Mouse (Mus musculus) layer of hippocampus, postnatal 25 days (tissue): ENCODE data around the gene Carmil2. TPM values are rescaled to one million over a fixed set of nuclear protein-coding genes. Genes with fewer than 3 reads are reported as not detected.

Source experiments
- DNase-seq, 2 experiments: peaks; one replicate each; pipeline ENCODE4 v3.0.0; 2022; ENCODE audit warnings: mixed read lengths in 2 of 2, low spot score in 1 of 2; ENCODE audit errors: extremely low spot score in 1 of 2
- total RNA-seq, 2 experiments: library from RNA; stranded (reverse); gene quantifications; 2 replicates each; pipeline ENCODE4 v1.2.3; 2021

The Carmil2 gene
- 10 to 100 TPM; 70.2 to 79.8 TPM for total RNA-seq

- peak in 1 of 2 experiments; percentile 60 for DNase-seq
These were observed at the start of gene Carmil2 for GRCm38 (mm10) chr8:105685796-105686308. Carmil2 (plus strand) TSS chr8:105686274.

DNA sequence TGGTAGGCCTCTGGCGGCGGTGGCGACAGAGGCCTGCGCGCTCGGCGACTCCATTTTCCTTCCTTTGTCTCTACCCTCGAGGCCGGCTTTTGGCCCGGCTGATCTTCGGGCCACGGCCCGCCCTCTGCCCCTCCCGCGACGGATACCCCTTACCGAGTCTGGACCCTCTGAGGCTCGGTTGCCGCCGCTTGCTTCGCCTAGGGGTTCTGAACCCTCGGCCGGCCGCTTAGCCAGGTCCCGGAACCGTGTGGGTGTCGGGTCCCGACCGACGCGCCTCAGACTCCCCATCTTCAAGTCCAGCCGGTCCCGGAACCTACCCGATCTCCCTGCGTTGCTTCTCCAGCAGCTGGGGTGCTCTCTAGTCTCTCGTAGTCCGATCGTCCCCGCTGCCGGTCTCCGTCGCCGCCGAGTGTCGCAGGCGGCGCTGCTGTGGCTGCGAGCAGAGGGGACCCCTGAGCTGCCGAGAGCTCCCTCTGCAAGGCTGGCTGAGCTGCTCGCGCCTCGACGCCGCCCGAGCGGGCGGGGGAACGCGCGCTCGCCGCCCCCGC lies 49.0 kb upstream of the Carmil2 start, which contains the start of gene Agrp:
TSS of gene Agrp (minus strand) at position 431 of the 548 bp plus-strand sequence.
- peak; percentile 53 to 54 for DNase-seq

DNA sequence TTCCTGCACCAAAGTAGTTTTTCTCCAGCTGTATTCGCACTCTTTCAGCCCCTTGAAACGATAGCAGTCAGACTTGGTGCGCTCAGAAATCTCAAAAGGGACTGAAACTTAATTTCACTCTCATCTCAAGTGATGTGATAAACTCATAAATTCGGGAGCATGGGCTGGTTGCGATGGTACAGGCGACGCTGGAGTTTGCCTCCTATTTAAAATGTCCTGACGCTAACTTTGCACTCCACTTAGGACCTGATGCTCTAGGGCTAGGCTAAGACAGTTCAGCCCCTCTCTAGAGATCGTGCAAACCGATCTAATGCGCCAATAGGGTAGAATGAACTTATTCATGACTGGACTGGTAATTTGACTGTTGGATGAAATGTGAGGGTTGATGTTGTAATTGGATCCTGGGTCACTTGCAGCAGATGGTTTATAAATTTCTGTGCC lies 48.5 kb upstream of the Carmil2 start:
- no peak for DNase-seq

DNA sequence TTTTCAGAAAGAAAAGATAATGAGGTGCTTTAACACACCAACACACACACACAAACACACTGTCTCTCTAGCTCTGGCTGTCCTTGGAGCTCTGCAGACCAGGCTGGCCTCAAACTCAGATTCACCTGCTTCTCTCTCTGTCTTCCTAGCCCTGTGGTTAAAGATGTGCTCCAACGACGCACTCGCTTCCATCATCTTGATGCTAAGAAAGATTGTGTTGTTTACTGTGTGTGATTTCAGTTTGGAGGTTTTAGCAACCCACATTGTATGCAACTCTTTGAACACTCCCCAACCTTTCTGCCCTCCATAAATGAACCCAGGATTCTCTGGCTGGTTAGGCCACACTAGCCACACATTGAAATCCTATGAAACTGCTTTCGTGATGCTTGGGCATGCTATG lies 47.6 kb upstream of the Carmil2 start:
- no peak for DNase-seq

GRCm38 (mm10) chr8:105639835-105640234 lies 46.2 kb upstream of the Carmil2 start:
- DNase-seq = no peak

DNA sequence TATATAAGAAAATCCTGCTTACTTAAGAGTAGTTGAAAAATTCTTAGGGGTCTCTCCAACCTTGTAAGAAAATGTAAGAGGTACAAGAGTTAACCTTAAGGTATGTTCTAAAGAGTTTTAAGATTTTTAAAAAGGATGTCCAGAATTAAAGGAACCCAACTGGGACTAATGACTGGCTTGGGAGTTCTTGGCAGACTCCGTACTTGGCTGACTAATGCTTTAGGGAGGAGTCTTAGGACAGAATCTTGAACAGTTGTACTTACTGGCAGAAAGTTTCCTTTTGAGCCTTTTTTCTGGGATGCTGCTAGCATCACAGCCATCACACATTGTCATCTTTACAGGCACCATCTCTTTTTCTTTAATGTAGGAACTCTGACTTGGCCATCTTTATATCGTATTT lies 45.6 kb upstream of the Carmil2 start:
- DNase-seq = no peak

DNA sequence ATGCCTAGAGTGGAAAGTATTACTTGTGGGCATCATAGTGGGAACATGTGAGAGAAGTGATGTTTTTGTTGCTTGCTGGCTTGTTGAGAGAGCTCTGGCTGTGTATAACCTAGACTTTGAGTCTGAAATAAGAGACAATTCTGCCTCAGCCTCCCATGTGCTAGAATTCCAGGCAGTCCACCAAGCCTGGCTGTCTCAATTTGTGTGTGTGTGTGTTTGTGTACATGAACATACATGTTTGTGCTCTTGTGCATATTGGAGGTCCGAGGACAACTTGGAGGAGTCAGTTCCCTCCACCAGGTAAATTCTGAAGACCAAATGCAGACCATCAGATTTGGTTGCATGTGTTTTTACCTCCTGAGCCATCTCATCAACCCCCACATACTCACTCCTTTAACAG lies 40.9 kb upstream of the Carmil2 start:
- DNase-seq = no peak

- no peak for DNase-seq
These were observed 37.1 kb upstream of the Carmil2 start for GRCm38 (mm10) chr8:105648929-105649328.

- DNase-seq = no peak
These were observed 28.4 kb upstream of the Carmil2 start for GRCm38 (mm10) chr8:105657641-105658040.

- DNase-seq = no peak
These were observed 24.9 kb upstream of the Carmil2 start for GRCm38 (mm10) chr8:105661167-105661566.

- no peak for DNase-seq
These were observed 8.2 kb upstream of the Carmil2 start for GRCm38 (mm10) chr8:105677891-105678290.

- DNase-seq = no peak
These were observed 749 bp upstream of the Carmil2 start for GRCm38 (mm10) chr8:105685325-105685724.

- DNase-seq = no peak
These were observed 477 bp downstream of the Carmil2 start for GRCm38 (mm10) chr8:105686551-105686950.

GRCm38 (mm10) chr8:105687512-105687911 lies 1.4 kb downstream of the Carmil2 start:
- DNase-seq = no peak

DNA sequence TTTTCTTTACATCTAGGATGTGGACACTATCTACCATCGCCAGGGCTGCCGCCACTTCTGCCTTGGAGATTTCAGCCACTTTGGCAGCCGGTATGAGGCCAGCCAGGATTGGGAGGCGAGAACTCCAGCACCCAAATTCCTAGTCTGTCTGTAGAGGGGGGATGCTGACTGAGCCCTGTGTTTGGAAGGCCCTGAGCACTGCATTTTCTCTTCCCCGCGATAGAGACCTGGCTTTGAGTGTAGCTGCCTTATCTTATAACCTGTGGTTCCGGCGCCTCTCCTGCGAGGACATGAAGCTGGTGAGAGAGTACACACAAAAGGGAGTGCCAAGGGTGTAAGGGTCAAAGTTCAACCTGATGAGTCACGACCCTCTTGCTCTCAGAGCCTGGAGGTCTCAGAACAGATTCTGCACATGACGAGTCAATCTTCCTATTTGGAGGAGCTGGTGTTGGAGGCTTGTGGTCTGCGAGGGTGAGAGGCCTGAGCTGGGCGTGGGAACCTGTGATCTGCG lies 2.2 kb downstream of the Carmil2 start:
- DNase-seq = no peak

- DNase-seq = no peak
These were observed 3.3 kb downstream of the Carmil2 start for GRCm38 (mm10) chr8:105689256-105689982.

GRCm38 (mm10) chr8:105689983-105690360 lies 3.9 kb downstream of the Carmil2 start:
- no peak for DNase-seq

DNA sequence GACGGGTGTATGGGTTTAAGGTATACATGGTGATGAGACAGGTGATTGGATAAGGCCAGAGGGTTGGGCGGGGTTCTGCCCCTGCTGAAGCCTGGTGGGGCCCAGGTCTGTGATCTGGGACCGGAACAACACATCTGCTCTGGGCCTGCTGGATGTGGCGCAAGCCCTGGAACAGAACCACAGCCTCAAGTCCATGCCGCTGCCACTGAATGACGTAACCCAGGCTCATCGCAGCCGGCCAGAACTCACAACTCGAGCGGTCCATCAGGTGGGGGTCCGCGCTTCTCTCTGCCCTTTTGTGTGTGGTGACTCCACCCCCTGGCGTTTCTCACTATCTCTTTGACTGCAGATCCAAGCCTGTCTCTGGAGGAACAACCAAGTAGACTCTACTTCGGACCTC lies 4.9 kb downstream of the Carmil2 start:
- DNase-seq = no peak

- no peak for DNase-seq
These were observed 6.5 kb downstream of the Carmil2 start for GRCm38 (mm10) chr8:105692449-105693182.

- DNase-seq = peak; percentile 55 to 82
These were observed 7.6 kb downstream of the Carmil2 start for GRCm38 (mm10) chr8:105693648-105694047.
